Mouse (Mus musculus) testis, adult 2 months (tissue): ENCODE results near the gene Ddx10. TPM values are rescaled to one million over a fixed set of nuclear protein-coding genes. Genes with fewer than 3 reads are reported as not detected.
"Not testable (repeated sequence)": the region's sequence is repeated elsewhere in the genome, so short reads cannot be mapped to it uniquely, and the experiment has no call there.

Experiments
- H3K27ac ChIP-seq: fragments of 200-500 bp; 2 replicates; pipeline ENCODE4 v1.5.1; 2012; ENCODE audit warnings: low read depth, low read length; ENCODE audit not compliant: control insufficient read depth, insufficient read depth
- H3K27me3 ChIP-seq: fragments of 200-500 bp; 2 replicates; pipeline ENCODE4 v1.6.1; 2012; ENCODE audit warnings: mild to moderate bottlenecking, low read length, moderate library complexity; ENCODE audit not compliant: control insufficient read depth, insufficient read depth
- H3K36me3 ChIP-seq: fragments of 200-500 bp; 2 replicates; pipeline ENCODE4 v1.6.1; 2012; ENCODE audit warnings: mild to moderate bottlenecking, low read length; ENCODE audit not compliant: control insufficient read depth, insufficient read depth
- H3K4me1 ChIP-seq: fragments of 200-500 bp; 2 replicates; pipeline ENCODE4 v1.6.1; 2012; ENCODE audit warnings: low read length; ENCODE audit not compliant: control insufficient read depth, insufficient read depth
- H3K4me3 ChIP-seq: fragments of 200-500 bp; 2 replicates; pipeline ENCODE4 v1.5.1; 2012; ENCODE audit warnings: low read depth, mild to moderate bottlenecking, low read length, moderate library complexity, mixed read lengths; ENCODE audit not compliant: control insufficient read depth
- CTCF ChIP-seq: fragments of 200-500 bp; IDR thresholded peaks from 2 replicates; pipeline ENCODE4 v1.5.1; 2012; ENCODE audit warnings: low read depth, mild to moderate bottlenecking, inconsistent platforms, low read length, moderate library complexity; ENCODE audit not compliant: control insufficient read depth, insufficient read depth, insufficient replicate concordance
- POLR2A ChIP-seq: fragments of 200-500 bp; IDR thresholded peaks from 2 replicates; pipeline ENCODE4 v1.6.1; 2012; ENCODE audit warnings: low read depth, mild to moderate bottlenecking, inconsistent platforms, low read length, moderate library complexity; ENCODE audit not compliant: control insufficient read depth
- polyA plus RNA-seq: library from polyadenylated mRNA; depleted of rRNA; stranded (reverse); fragments of >200 nt; gene quantifications from 2 replicates; pipeline ENCODE4 v1.2.3, GENCODE M21; 2012

Gene Ddx10
- polyA plus RNA-seq, 1 experiment, result 4.5 TPM

DNA sequence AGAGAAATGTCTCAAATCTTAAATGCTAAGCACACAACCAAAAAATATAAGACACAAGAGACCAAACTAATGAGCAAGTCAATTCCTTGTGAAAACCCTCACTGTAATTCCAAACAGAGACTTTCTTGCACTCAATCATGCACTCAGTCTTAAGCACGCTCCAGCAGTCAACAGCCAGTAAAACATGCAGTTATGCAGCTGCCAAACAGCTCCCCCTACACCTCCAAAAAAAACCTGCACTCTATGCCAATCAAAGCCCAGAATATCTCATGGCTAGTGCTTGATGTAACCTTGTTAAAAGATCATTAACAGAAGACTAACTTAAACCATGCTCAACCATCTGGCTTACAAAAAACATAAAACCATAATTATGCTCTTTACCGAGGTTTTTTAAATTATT, 74.6 kb downstream of the Ddx10 start:
- no peak overlapping the region for H3K27ac ChIP-seq
- H3K27me3 ChIP-seq, result no peaks in the 10 kb centered on the region
- H3K4me3 ChIP-seq, result no peak overlapping the region
- no peaks in the 10 kb centered on the region for H3K36me3 ChIP-seq
- TF ChIP-seq CTCF, result no peak
- no peak for TF ChIP-seq POLR2A
- H3K4me1 ChIP-seq, result no peaks in the 10 kb centered on the region

DNA sequence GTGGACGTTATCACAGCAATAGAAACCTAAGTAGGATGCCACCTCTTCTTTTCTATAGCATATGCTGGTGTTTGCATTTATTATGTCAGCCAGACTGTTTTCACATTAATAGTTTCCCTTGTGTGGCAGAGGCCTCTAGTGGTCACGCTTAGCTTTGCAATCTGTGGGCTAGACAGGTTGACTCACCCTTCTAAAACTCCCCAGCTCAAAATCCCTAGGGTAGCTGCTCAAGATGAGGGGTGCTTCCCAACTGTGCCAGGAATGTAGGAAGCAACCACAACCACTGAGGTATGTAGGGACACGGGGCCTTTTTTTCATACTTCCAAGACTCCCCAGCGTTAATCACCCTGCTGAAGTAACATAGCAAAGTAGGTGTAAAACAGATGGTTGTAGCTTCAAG, 103.6 kb downstream of the Ddx10 start:
- H3K4me1 ChIP-seq, result no peaks in the 10 kb centered on the region
- no peaks in the 10 kb centered on the region for H3K36me3 ChIP-seq
- peak overlapping the region; percentile 60; the same call in 1 of the 2 replicates for H3K4me3 ChIP-seq
- no peak overlapping the region for H3K27ac ChIP-seq
- no peak for TF ChIP-seq POLR2A
- TF ChIP-seq CTCF, result no peak
- H3K27me3 ChIP-seq, result no peaks in the 10 kb centered on the region

DNA sequence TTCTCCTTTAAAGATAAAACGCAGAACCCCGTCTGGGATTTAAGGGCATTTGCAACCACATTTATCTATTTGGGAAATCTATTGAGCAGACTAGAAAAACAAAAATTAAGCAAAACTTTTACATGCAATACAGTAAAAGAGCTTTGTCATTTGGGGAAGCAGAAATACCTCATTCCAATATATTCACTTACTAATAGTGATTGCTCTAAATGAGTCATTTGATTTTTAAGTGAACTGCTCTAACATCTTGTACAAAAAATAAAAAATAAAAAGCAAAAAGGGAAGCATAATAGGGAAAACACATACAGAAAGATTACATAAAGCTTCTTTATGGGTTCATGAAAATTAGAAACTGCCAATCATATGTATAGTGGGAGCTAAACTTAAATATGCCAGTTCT, 104.3 kb downstream of the Ddx10 start:
- no peak for TF ChIP-seq POLR2A
- TF ChIP-seq CTCF, result no peak
- no peaks in the 10 kb centered on the region for H3K4me1 ChIP-seq

DNA sequence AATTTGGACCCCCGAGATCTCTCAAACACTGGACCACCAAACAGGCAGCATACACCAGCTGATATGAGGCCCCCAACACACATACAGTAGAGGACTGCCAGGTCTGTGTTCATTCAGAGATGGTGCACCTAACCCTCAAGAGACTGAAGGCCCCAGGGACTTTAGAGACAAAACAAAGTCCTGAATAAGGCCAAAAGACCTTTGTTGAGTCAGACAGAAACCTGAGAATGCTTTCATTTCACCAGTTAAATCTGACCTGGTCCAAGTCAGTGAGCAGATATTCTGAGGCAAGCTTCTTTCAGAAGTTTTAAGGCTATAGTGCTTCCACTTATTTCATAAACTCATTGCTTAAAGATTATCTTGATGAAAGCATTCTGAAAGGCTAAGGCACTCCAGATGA, 105.4 kb downstream of the Ddx10 start:
- H3K36me3 ChIP-seq, H3K27me3 ChIP-seq, H3K4me3 ChIP-seq, H3K4me1 ChIP-seq, H3K27ac ChIP-seq: not testable (repeated sequence)

More for the DNA sequence above, 104.3 kb downstream of the Ddx10 start:
- no peaks in the 10 kb centered on the region for H3K36me3 ChIP-seq
- no peaks in the 10 kb centered on the region for H3K27me3 ChIP-seq
- H3K27ac ChIP-seq, result no peak overlapping the region
- H3K4me3 ChIP-seq, result no peak overlapping the region

DNA sequence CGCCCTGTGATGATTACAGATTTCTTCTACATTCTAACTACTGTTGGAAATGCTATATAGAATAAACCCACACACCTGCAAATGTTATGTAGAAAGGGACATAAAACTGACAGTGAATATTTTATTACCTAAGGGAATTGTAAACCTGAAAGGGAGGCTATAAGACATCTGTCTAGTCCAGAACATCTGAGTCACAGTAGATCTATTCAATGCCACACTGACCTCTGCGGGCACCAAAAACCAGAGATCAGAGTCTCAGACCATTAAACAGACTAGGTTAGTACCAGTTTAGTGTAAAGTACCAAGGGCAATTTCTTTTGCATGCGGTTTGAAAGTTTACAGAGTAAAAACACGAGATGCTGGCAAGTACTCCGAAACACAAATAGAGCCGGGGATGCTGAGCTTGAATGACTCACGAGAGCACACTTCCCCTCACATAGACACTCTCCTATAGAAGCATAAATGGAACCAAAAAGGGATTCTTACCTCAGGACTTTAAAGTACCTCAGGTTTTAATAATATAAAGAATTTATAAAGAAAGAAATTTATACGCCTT, 107.2 kb downstream of the Ddx10 start:
- Histone ChIP-seq H3K27me3 (no peaks in the 10 kb centered on the region), H3K36me3 (no peaks in the 10 kb centered on the region), H3K27ac (no peak overlapping the region), H3K4me3 (no peak overlapping the region), H3K4me1 (no peaks in the 10 kb centered on the region)
- TF ChIP-seq POLR2A (no peak), CTCF (no peak)

DNA sequence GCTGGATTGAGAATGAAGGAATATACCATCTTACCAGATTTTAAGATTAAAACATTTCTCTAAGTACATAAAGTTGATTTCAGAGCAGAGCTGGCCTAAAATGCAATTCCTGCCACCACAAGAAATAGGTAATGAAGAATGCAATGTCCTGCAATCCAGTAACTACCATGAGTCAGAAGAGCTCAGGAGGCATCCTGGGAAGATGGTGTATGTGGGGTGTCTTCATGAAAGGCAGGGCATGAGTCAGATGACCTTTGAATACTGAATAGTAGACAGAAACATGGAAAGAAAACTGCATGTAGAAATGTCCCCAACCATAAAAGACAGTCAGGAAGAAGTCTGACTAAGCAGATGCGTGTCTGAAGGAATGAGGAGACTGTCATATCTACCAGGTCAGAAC, 115.0 kb downstream of the Ddx10 start:
- TF ChIP-seq CTCF (no peak), POLR2A (no peak)
- Histone ChIP-seq H3K27ac (no peak overlapping the region), H3K4me1 (no peaks in the 10 kb centered on the region), H3K36me3 (no peaks in the 10 kb centered on the region), H3K4me3 (no peak overlapping the region), H3K27me3 (no peaks in the 10 kb centered on the region)

DNA sequence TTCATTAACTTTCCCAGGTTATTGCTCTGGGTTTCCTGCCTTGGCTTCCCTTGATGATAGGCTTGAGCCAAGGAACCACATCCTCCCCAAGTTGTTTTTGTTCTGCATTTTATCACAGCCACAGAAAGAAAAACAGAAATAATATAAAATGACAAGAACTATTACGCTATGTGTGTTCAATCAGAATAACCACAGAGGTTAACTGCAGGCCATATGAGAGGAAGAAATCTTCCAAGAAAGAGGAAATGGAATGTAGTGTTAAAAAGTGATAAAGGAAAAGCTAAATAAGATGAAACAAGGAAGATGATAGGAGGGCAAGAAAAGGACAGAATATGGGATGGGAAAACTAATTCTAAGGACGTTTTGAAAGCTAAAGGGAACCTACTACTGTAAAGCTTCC, 117.4 kb downstream of the Ddx10 start:
- Histone ChIP-seq H3K27me3 (no peaks in the 10 kb centered on the region), H3K27ac (no peak overlapping the region), H3K36me3 (no peaks in the 10 kb centered on the region), H3K4me1 (no peaks in the 10 kb centered on the region), H3K4me3 (no peak overlapping the region)
- no peak for TF ChIP-seq CTCF
- TF ChIP-seq POLR2A, result no peak

DNA sequence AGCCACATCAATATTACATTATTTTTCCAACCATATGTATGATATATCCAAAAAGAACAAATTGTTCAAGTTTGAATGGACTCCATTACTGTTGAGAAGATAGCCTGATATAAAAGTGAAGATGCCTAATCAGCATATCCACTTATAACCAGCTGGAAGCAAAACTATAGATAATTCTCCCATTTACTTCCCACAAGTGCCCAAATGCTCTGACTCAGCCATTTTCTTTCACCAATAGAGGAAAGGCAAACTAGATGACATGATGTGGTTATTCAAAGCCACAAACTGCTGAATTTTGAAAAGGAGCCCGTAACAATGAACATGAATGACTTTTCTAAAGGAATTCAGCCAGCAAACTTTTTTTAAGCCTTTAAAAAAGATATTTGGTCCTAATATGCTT, 146.8 kb downstream of the Ddx10 start:
- TF ChIP-seq POLR2A, result no peak
- TF ChIP-seq CTCF, result no peak
- Histone ChIP-seq H3K4me3 (no peak overlapping the region), H3K27ac (no peak overlapping the region), H3K36me3 (no peaks in the 10 kb centered on the region), H3K4me1 (no peaks in the 10 kb centered on the region), H3K27me3 (no peaks in the 10 kb centered on the region)
